ENCODE assay signal across 8 mouse cellular contexts in genomic region chr7:30231669-30232454, GRCm38 (mm10). TPM values are rescaled to one million over a fixed set of nuclear protein-coding genes. Genes with fewer than 3 reads are reported as not detected.
DNase-seq lines count a peak whose midpoint lies in the region; ATAC-seq and TF ChIP-seq lines count a peak whose summit lies in the region.

Gene Polr2i (plus strand): TSS chr7:30231948.
Gene Tbcb (minus strand): TSS chr7:30232272.

- peaks cover 25% of the 10 kb centered on the region for H3K4me1 ChIP-seq in hindbrain, embryonic 10.5 days (replicated peaks)
- H3K4me1 ChIP-seq in lung, postnatal 0 days (ENCODE audit: insufficient read depth, low read depth, low read length): peaks cover 5% of the 10 kb centered on the region; the same call in 1 of the 2 replicates

- DNase-seq in MN1 (ENCODE audit: low spot score): peak; percentile 97
- DNase-seq in cerebellum, adult 9-10 months: peak; percentile 99
- DNase-seq in hindbrain, embryonic 10.5 days (ENCODE audit: low spot score): peak; percentile 97
- DNase-seq in layer of hippocampus, adult 9-11 months: peak; percentile 99
- peak; percentile 100 for DNase-seq in lung, postnatal 0 days (ENCODE audit: low spot score)
- peak; percentile 94 for DNase-seq in ovary, postnatal 14 days (ENCODE audit: low spot score)
- peak; percentile 96 for DNase-seq in thymus, postnatal 14 days

- WGBS in hindbrain, embryonic 10.5 days: under 1% methylated on average over 67 of the region's 67 CpGs
- under 1% methylated on average over 67 of the region's 67 CpGs for WGBS in lung, postnatal 0 days

- peaks cover 55% of the 10 kb centered on the region for H3K36me3 ChIP-seq in hindbrain, embryonic 10.5 days
- H3K36me3 ChIP-seq in lung, postnatal 0 days (ENCODE audit: insufficient read depth, low read length): no peaks in the 10 kb centered on the region

- TF ChIP-seq EP300 in lung, postnatal 0 days (IDR thresholded peaks at IDR 0.05): no peak

- peak within 1 kb of the TSS; percentile 75 for H3K9ac ChIP-seq in lung, postnatal 0 days (replicated peaks; ENCODE audit: low read depth)

- no peak for TF ChIP-seq CTCF in lung, postnatal 0 days (IDR thresholded peaks at IDR 0.05)

- no peaks in the 10 kb centered on the region for H3K27me3 ChIP-seq in hindbrain, embryonic 10.5 days (ENCODE audit: insufficient read depth, poor library complexity, severe bottlenecking)
- H3K27me3 ChIP-seq in lung, postnatal 0 days (replicated peaks; ENCODE audit: insufficient read depth, low read length): no peaks in the 10 kb centered on the region

- H3K4me2 ChIP-seq in lung, postnatal 0 days (replicated peaks; ENCODE audit: low read depth, low read length): peak within 1 kb of the TSS; percentile 78

- peak within 1 kb of the TSS; percentile 95 for H3K27ac ChIP-seq in hindbrain, embryonic 10.5 days
- H3K27ac ChIP-seq in lung, postnatal 0 days (ENCODE audit: low read length): peak within 1 kb of the TSS; percentile 83

- no peaks in the 10 kb centered on the region for H3K9me3 ChIP-seq in hindbrain, embryonic 10.5 days
- H3K9me3 ChIP-seq in lung, postnatal 0 days (ENCODE audit: low read length): no peaks in the 10 kb centered on the region

- H3K4me3 ChIP-seq in hindbrain, embryonic 10.5 days: peak within 1 kb of the TSS; percentile 79
- H3K4me3 ChIP-seq in lung, postnatal 0 days (ENCODE audit: low read depth, low read length): peak within 1 kb of the TSS; percentile 67

- ATAC-seq in frontal cortex, adult (ENCODE audit: low TSS enrichment): peak; percentile 96
- ATAC-seq in lung, postnatal 0 days: peak; percentile 96

RNA-seq across cellular contexts. Expression of gene Polr2i, which starts in this region (rescaled TPM):
- 167 and 177 TPM in 2 replicates for polyA plus RNA-seq in hindbrain, embryonic 10.5 days (2016; fragmentation: Nextera tagmentation; extraction: Ambion mirVana)
- 122 and 144 TPM in 2 replicates for polyA plus RNA-seq in lung, postnatal 0 days (2015; fragmentation: Nextera tagmentation; extraction: Ambion mirVana)

RNA-seq across cellular contexts. Expression of gene Tbcb, which starts in this region (rescaled TPM):
- 276 and 312 TPM in 2 replicates for polyA plus RNA-seq in hindbrain, embryonic 10.5 days (2016; fragmentation: Nextera tagmentation; extraction: Ambion mirVana)
- 142 and 143 TPM in 2 replicates for polyA plus RNA-seq in lung, postnatal 0 days (2015; fragmentation: Nextera tagmentation; extraction: Ambion mirVana)

Comparison
In these comparisons a context has a peak if more than half of its experiments do, and no peak if none do; other contexts are left out.
1. Peak in every context shown above with its lines: DNase-seq, ATAC-seq, H3K4me3 ChIP-seq and H3K27ac ChIP-seq.